Mouse (Mus musculus) heart, postnatal 0 days (tissue): ENCODE results near the gene Srsf10.

ENCODE experiments used
- CTCF ChIP-seq: IDR thresholded peaks from 2 replicates; pipeline ENCODE4 v1.5.1; 2016; ENCODE audit warnings: antibody characterized with exemption, control low read depth, low read depth
- EP300 ChIP-seq: IDR thresholded peaks from 2 replicates; pipeline ENCODE4 v1.6.1; 2016; ENCODE audit warnings: antibody characterized with exemption, low read depth

GRCm38 (mm10) chr4:135824254-135824653 lies 31.3 kb upstream of the Srsf10 start:
- TF ChIP-seq CTCF = no peak
- TF ChIP-seq EP300 = no peak
